Mouse (Mus musculus): ENCODE measurements around the gene Dusp27.

DNA sequence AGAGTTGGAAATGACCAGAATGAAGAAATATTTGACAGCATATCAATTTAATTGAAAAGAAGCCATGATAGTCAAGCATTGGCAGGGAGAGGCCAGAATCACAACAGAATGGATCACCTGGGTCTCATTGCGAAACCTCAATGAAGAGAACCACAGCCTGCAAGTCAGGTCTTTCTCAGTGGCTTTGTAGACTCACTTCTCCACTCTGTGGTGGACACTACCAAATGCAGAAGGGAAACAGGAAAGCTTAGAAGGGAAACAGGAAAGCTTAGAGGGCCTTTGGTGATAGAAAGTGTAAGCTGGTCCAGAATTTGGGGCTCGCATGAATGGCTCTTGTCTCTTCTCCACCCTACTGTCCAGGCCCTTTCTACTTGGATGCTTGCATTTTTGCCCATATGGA lies 29.6 kb downstream of the Dusp27 start:
- TF ChIP-seq CTCF (IDR thresholded peaks at IDR 0.05; ENCODE audit: extremely low read depth, insufficient read length, insufficient replicate concordance, low read depth, low read length) (no peak), POLR2A (IDR thresholded peaks at IDR 0.05; ENCODE audit: low read depth, low read length) (no peak)

Measured in small intestine, adult 2 months (tissue).